Mouse (Mus musculus) ES-Bruce4 (cell line): ENCODE measurements around the gene Nuf2.

Experiments
- CTCF ChIP-seq: IDR thresholded peaks from one replicate; pipeline ENCODE4 v1.8.1; 2011; ENCODE audit warnings: low read depth, low read length
- POLR2A ChIP-seq: IDR thresholded peaks from one replicate; pipeline ENCODE4 v1.8.1; 2011; ENCODE audit warnings: low read length; ENCODE audit not compliant: insufficient read depth

DNA sequence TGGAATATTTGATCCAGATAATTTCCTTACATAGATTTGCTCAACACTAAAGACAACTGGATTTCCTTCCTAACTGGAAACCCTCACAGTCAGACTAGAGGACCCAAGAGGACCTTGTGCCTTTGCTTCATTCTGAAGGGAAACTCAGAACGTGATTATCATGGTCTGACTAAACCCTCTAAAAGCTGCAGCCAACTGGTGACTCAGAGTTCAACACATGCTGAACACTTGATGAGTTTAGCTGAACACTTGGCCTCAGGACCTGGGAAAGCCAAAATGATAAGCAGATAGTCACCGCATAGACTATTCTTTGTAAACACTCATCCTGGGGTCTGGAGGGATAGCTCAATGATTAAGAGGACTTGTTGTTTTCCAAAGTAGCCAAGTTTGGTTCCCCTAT lies 24.4 kb upstream of the Nuf2 start:
- TF ChIP-seq CTCF = no peak
- TF ChIP-seq POLR2A = no peak
